Mouse (Mus musculus) midbrain, embryonic 13.5 days (tissue): ENCODE measurements around the gene Kctd10. TPM values are rescaled to one million over a fixed set of nuclear protein-coding genes. Genes with fewer than 3 reads are reported as not detected.

Experiments used
- ATAC-seq: fragments of 200-750 bp; cut with Nextera tagmentation; 2 replicates; pipeline ENCODE4 v1.8.0; 2017; ENCODE audit warnings: mild to moderate bottlenecking, moderate TSS enrichment, moderate library complexity
- H3K27ac ChIP-seq: fragments of 300-500 bp; sonication (generic); 2 replicates; pipeline ENCODE4 v1.5.1; 2015; ENCODE audit warnings: inconsistent platforms, mild to moderate bottlenecking, moderate library complexity
- H3K27me3 ChIP-seq: fragments of 300-500 bp; sonication (generic); 2 replicates; pipeline ENCODE4 v1.6.1; 2015; ENCODE audit warnings: mild to moderate bottlenecking, inconsistent platforms
- H3K36me3 ChIP-seq: fragments of 300-500 bp; sonication (generic); 2 replicates; pipeline ENCODE4 v1.6.1; 2015; ENCODE audit warnings: mild to moderate bottlenecking, inconsistent platforms
- H3K4me1 ChIP-seq: fragments of 300-500 bp; sonication (generic); replicated peaks from 2 replicates; pipeline ENCODE4 v1.6.1; 2015; ENCODE audit warnings: inconsistent platforms
- H3K4me2 ChIP-seq: fragments of 300-500 bp; sonication (generic); replicated peaks from 2 replicates; pipeline ENCODE4 v1.6.1; 2015; ENCODE audit warnings: moderate library complexity, mild to moderate bottlenecking, inconsistent platforms
- H3K4me3 ChIP-seq: fragments of 300-500 bp; sonication (generic); replicated peaks from 2 replicates; pipeline ENCODE4 v1.5.1; 2015; ENCODE audit warnings: mild to moderate bottlenecking, inconsistent platforms
- H3K9ac ChIP-seq: fragments of 300-500 bp; sonication (generic); replicated peaks from 2 replicates; pipeline ENCODE4 v1.6.1; 2015; ENCODE audit warnings: mild to moderate bottlenecking, inconsistent platforms
- H3K9me3 ChIP-seq: fragments of 300-500 bp; sonication (generic); 2 replicates; pipeline ENCODE4 v1.6.1; 2016; ENCODE audit warnings: mild to moderate bottlenecking, inconsistent platforms
- WGBS: fragments of 180-500 bp; shearing (Covaris S2); methylation state at CpG from one replicate; pipeline ENCODE4 v1.1.7; 2015; 5-methylcytosine and 5-hydroxymethylcytosine counted together
- polyA plus RNA-seq: library from polyadenylated mRNA; unstranded; fragments of >200 nt; fragmentation: Nextera tagmentation; extraction: Ambion mirVana; gene quantifications from 2 replicates; pipeline ENCODE4 v1.2.1, GENCODE M21; 2015

The Kctd10 gene
- polyA plus RNA-seq, 1 experiment from 2014 or later: 92.8 TPM

DNA sequence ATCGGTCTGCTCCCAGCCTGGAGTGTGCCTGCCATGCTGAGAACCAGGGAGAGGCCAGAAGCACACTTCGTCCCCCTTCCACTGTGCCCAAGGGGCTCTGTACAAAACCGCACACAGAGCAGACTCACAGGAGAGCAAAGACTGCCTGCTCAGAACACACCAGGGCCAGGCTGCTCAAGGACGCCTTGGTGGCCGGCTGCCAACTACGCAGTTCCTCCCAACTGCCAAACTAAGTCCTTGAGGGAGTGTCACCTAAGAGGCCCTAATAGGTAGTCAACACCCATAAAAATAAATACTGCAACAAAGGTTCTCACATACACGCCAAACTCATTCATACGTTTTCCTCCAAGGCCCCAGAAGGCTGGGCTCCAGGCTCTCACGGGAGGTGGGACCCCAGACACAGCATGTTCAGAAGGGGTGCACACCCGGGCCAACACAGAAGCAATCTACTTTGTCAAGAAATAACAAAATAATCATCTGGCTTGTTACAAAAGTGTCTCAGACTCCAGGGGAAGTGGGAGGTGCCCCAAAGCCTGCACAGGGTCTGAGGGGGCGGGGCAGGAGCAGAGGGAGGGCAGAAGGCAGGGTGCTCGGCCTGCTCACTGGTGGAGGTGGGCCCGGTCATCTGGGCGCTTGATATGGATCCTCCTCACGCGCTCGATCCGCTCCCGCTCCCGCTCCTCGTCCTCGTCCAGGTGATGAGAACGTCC lies 15.1 kb downstream of the Kctd10 start:
- H3K9ac ChIP-seq: no peak overlapping the region
- no peak overlapping the region for H3K27ac ChIP-seq
- H3K36me3 ChIP-seq: peaks cover 98% of the 10 kb centered on the region
- no peaks in the 10 kb centered on the region for H3K9me3 ChIP-seq
- no peak overlapping the region for H3K4me2 ChIP-seq
- no peaks in the 10 kb centered on the region for H3K4me1 ChIP-seq
- H3K27me3 ChIP-seq: no peaks in the 10 kb centered on the region
- ATAC-seq: no peak
- H3K4me3 ChIP-seq: no peak overlapping the region
- WGBS: 93% methylated on average over 23 of the region's 23 CpGs

DNA sequence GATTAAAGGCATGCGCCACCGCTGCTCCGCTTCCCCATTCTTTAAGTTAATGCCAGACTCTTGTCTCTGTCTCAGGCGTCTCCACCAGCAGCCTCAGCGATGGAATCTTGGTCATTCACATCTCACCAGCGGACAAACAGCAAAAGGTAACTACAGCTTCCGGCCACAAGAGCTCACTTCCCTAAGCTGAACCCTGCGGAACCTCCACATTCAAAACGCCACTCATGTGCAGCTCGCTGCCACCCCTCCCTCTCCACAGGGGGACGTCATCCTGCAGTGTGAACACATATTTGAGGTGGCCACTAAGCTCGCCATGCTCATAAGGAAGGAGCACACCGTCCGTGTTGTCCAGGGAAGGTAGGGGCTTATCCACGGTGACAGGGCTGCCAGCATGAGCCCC lies 19.3 kb downstream of the Kctd10 start:
- 82% methylated on average over 15 of the region's 15 CpGs for WGBS

DNA sequence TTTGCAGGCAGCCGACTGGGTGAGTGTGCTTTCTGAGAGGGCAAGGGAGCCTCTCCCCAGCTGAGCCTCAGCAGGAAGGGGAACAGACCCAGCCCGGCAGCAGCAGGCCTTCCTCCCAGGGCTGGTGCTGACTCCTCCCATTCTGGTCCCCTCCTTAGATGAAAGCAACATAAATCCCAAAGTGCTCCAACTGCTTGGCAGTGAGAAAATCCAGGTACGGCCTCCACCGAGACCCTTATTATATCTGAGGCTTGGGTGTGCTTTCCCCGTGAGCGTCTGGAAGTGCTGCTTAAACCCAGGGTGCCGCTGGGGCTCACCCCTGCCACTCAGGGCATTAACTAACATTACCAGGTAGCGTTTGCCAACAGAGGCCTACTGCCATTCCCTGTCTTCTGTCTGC lies 20.7 kb downstream of the Kctd10 start:
- H3K4me3 ChIP-seq: no peak overlapping the region

More for the DNA sequence above, 19.3 kb downstream of the Kctd10 start:
- H3K9ac ChIP-seq: no peak overlapping the region
- ATAC-seq: no peak
- H3K4me1 ChIP-seq: peaks cover 20% of the 10 kb centered on the region
- H3K36me3 ChIP-seq: peaks cover 61% of the 10 kb centered on the region
- H3K4me3 ChIP-seq: no peak overlapping the region
- H3K27me3 ChIP-seq: no peaks in the 10 kb centered on the region
- no peak overlapping the region for H3K4me2 ChIP-seq
- H3K27ac ChIP-seq: no peak overlapping the region
- H3K9me3 ChIP-seq: no peaks in the 10 kb centered on the region

DNA sequence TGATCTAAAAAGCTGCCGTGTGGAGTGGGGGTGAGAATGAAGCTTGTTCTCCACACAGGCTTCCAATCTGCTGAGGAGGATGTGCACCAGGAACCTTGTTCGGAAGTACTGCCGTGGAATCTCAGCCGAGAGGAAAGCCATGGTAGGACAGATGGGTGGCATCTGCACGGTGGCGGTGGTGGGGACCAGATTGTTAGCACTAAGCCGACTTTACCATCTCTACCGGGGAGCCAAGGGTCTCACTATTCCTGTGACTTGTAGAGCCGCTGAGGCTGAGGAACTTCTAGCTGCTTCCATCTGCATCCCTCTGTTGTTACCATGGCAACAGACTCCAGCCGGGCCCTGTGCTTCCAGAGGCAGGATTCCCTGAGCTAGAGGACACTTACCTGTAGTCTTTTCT lies 21.5 kb downstream of the Kctd10 start:
- Histone ChIP-seq H3K9me3 (no peaks in the 10 kb centered on the region), H3K27me3 (no peaks in the 10 kb centered on the region), H3K9ac (no peak overlapping the region), H3K4me1 (peaks cover 20% of the 10 kb centered on the region), H3K4me3 (no peak overlapping the region), H3K4me2 (no peak overlapping the region), H3K27ac (no peak overlapping the region), H3K36me3 (peaks cover 40% of the 10 kb centered on the region)
- 63% methylated on average over 10 of the region's 10 CpGs for WGBS
- ATAC-seq: no peak

More for the DNA sequence above, 20.7 kb downstream of the Kctd10 start:
- Histone ChIP-seq H3K36me3 (peaks cover 48% of the 10 kb centered on the region), H3K4me1 (peaks cover 20% of the 10 kb centered on the region), H3K27ac (no peak overlapping the region), H3K27me3 (no peaks in the 10 kb centered on the region), H3K4me2 (no peak overlapping the region), H3K9me3 (no peaks in the 10 kb centered on the region), H3K9ac (no peak overlapping the region)
- no peak for ATAC-seq
- 76% methylated on average over 8 of the region's 8 CpGs for WGBS

DNA sequence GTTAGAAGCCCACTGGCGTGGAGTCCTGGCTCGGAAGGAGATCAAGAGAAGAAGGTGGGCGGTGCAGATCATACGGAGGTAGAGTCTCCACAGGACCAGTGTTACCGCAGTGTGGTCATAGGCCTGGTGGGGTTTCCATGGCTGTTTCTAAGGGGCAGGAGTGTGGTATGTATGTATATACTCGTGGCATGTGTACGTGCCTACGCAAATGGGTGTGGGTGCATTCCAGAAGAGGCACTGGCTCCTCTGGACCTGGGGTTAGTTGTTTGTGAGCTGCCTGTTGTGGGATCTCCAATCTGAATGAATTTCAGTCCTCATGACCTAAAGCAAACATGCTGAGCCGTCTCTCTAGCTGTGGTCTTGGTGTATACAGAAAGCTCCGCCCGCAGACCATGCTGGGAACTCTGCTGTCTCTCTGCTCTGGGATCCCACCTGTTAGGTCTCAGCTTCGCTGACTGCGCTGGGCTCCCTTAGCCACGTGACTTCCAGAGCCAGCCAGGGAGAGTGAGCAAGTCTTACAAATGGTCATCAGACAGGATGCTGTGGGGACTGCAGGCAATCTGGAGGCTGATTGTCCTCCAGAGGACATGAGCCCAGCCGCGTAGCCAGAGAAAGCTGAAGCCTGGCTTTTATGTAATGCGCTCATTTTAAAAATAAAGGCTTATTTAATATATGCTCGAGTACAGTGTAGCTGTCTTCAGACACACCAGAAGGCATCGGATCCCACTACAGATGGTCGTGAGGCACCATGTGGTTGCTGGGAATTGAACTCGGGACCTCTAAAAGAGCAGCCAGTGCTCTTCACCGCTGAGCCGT lies 23.2 kb downstream of the Kctd10 start:
- H3K4me2 ChIP-seq: 0 out of 2 replicates have a peak overlapping the region, but pooled peaks have one; percentile 3
- no peaks in the 10 kb centered on the region for H3K27me3 ChIP-seq
- WGBS: 56% methylated on average over 23 of the region's 23 CpGs
- H3K4me1 ChIP-seq: peaks cover 20% of the 10 kb centered on the region
- no peak overlapping the region for H3K27ac ChIP-seq
- H3K9me3 ChIP-seq: no peaks in the 10 kb centered on the region
- H3K9ac ChIP-seq: no peak overlapping the region
- no peak overlapping the region for H3K4me3 ChIP-seq
- peaks cover 23% of the 10 kb centered on the region for H3K36me3 ChIP-seq
- peak; percentile 59; the same call in 1 of the 2 replicates for ATAC-seq

DNA sequence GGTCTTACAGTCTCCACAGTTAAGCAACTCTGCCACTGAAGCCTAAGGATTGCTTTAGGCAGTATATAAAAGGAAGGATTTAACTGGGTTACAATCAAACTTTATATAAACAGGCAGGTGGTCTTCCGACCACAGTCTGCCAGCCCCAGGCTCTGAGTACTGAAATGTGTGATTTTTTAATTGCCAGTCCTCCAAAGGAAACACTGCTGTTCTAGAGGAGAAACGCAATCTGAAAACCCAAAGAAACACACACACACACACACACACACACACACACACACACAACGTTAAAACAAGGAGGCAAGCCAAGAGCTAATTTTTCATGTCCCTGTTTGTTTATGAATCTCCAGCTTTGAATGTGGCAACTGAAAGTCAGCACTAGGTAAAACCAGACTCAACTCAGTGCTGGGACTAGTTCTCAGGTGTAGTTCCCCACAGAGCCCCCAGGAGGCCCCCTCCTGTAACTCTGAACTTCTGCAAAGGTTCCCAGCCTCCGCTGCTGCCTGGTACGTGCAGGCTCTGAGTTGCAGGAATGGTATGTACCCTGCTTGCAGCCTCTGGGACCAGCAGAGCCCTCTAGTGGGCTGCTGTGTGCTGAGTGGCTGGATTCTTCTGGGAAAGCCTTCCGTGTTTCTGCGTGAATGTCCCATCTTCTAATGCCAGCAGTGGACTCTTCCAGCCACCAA lies 23.9 kb downstream of the Kctd10 start:
- WGBS: 30% methylated on average over 7 of the region's 7 CpGs
- Histone ChIP-seq H3K27ac (no peak overlapping the region), H3K9ac (no peak overlapping the region), H3K36me3 (peaks cover 17% of the 10 kb centered on the region), H3K4me2 (0 out of 2 replicates have a peak overlapping the region, but pooled peaks have one; percentile 3), H3K27me3 (no peaks in the 10 kb centered on the region), H3K4me1 (peaks cover 20% of the 10 kb centered on the region), H3K4me3 (no peak overlapping the region), H3K9me3 (no peaks in the 10 kb centered on the region)
- ATAC-seq: peak; percentile 46; the same call in 1 of the 2 replicates

DNA sequence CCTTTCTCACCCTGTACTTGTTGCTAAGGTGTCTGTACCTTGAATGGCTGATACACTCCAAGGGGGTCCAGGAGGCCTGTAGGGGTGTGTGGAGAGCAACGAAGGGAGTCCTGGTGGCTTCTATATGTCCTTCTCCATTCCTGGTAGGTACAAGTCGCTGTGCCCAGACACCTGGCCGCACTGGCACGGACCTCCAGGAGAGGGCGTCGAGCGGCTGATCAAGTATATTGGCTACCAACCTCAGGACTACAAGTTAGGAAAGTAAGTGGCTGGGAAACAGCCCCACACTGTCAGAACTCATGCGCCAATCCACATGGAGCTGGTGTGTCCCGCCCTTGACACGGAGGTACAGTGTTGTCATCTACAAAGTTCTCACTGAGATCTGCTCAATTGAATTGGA lies 28.8 kb downstream of the Kctd10 start:
- Histone ChIP-seq H3K9ac (no peak overlapping the region), H3K9me3 (no peaks in the 10 kb centered on the region), H3K4me3 (no peak overlapping the region), H3K36me3 (no peaks in the 10 kb centered on the region), H3K27me3 (no peaks in the 10 kb centered on the region), H3K4me2 (no peak overlapping the region), H3K27ac (no peak overlapping the region), H3K4me1 (peaks cover 1% of the 10 kb centered on the region; the same call in 1 of the 2 replicates)
- ATAC-seq: no peak
- WGBS: 69% methylated on average over 10 of the region's 10 CpGs

DNA sequence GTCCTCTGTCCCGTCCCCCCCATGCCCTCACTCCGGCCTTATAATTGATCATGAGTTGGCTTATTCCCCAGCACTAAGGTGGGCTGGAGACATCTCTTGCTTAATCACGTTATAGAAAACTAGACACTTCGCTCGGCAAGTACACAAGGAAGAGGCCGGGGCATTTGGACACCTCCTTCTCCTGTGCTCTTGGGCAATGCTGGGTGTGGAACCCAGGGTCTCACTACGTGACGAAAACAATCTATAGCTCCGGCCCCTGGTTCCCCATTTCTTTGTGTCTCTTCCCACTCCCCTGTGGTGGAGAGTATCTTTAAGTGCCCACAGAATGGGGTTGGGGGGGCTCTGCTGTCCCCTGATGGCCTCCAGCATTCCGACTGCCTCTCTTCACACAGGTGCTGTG lies 33.3 kb downstream of the Kctd10 start:
- WGBS: 86% methylated on average over 10 of the region's 10 CpGs
- H3K4me3 ChIP-seq: no peak overlapping the region
- ATAC-seq: no peak
- H3K9me3 ChIP-seq: no peaks in the 10 kb centered on the region
- no peak overlapping the region for H3K27ac ChIP-seq
- no peak overlapping the region for H3K9ac ChIP-seq
- H3K4me1 ChIP-seq: no peaks in the 10 kb centered on the region
- no peaks in the 10 kb centered on the region for H3K36me3 ChIP-seq
- H3K4me2 ChIP-seq: no peak overlapping the region
- H3K27me3 ChIP-seq: no peaks in the 10 kb centered on the region

DNA sequence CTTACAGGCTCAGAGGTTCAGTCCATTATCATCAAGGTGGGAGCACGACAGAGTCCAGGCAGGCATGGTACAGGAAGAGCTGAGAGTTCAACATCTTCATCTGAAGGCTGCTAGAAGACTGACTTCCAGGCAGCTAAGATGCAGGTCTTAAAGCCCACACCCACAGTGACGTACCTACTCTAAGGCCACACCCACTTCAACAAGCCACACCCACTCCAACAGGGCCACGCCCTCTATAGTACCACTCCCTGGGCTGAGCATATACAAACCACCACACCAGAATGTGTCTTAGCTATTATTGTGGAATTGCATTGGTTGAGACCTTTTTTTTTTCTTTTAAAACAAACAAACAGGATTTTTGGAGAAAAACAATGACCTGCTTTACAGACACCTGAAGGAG lies 34.8 kb downstream of the Kctd10 start:
- 71% methylated on average over 3 of the region's 3 CpGs for WGBS
- no peak overlapping the region for H3K4me3 ChIP-seq
- H3K27me3 ChIP-seq: no peaks in the 10 kb centered on the region
- ATAC-seq: no peak
- no peak overlapping the region for H3K27ac ChIP-seq
- H3K9ac ChIP-seq: no peak overlapping the region
- no peaks in the 10 kb centered on the region for H3K9me3 ChIP-seq
- H3K4me2 ChIP-seq: no peak overlapping the region
- H3K36me3 ChIP-seq: no peaks in the 10 kb centered on the region
- H3K4me1 ChIP-seq: no peaks in the 10 kb centered on the region

DNA sequence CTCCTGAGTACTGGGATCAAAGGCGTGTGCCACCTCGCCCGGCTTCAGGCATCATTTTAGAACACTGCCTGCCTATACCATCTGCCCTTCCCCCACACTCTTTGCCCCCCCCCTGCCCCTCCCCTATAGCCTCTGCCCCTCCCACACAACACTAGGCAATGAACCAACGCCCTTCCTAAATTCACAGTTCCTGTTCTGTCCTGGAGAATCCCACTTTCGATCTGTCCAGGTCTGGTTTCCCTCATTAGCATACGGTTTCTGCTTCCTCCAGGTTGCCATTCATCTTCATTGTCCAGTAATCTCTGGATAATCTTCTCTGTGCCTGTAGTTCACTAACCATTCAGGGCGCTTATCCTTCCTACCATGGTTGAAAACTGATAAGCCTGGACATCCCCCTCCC lies 36.7 kb downstream of the Kctd10 start:
- 88% methylated on average over 7 of the region's 7 CpGs for WGBS
- Histone ChIP-seq H3K27ac (no peak overlapping the region), H3K9me3 (no peaks in the 10 kb centered on the region), H3K9ac (no peak overlapping the region), H3K4me2 (no peak overlapping the region), H3K36me3 (no peaks in the 10 kb centered on the region), H3K4me3 (no peak overlapping the region), H3K27me3 (no peaks in the 10 kb centered on the region), H3K4me1 (no peaks in the 10 kb centered on the region)
- ATAC-seq: no peak

DNA sequence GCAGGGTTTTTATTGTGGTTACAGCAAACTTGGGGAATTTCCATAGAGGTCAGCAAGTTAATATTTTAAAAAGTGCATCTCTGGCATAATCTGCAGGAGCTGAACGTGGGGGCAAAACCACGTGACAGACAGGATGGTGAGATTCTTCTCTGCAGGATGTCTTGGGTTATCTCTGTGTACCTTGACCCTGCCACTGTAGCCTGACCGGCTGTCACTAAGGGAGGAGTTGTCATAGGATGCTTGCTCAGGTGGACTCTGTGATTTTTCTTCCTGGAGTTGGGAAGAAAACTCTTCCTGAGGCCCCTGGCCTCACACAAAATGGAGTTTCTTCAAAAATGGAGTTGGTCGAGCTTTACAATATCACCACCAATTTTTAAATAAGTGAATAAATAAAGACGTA lies 37.3 kb downstream of the Kctd10 start:
- Histone ChIP-seq H3K4me3 (no peak overlapping the region), H3K27me3 (no peaks in the 10 kb centered on the region), H3K9me3 (no peaks in the 10 kb centered on the region), H3K36me3 (no peaks in the 10 kb centered on the region), H3K27ac (no peak overlapping the region), H3K4me1 (no peaks in the 10 kb centered on the region), H3K4me2 (no peak overlapping the region), H3K9ac (no peak overlapping the region)
- 87% methylated on average over 5 of the region's 5 CpGs for WGBS
- no peak for ATAC-seq
